Mouse (Mus musculus) CH12.LX (cell line): Measurements from ENCODE around the gene Slco2b1. TPM values are rescaled to one million over a fixed set of nuclear protein-coding genes. Genes with fewer than 3 reads are reported as not detected.
A peak's percentile ranks its signal among the peaks of the same experiment; 100 is the strongest.

ENCODE experiments used
- DNase-seq: peaks from one replicate; pipeline ENCODE4 v3.0.0-alpha.2; 2013; ENCODE audit errors: extremely low read depth
- H3K27ac ChIP-seq: 2 replicates; pipeline ENCODE4 v1.5.1; 2012; ENCODE audit warnings: low read depth, mild to moderate bottlenecking, control low read depth, moderate library complexity; ENCODE audit not compliant: insufficient read depth
- H3K27me3 ChIP-seq: replicated peaks from 2 replicates; pipeline ENCODE3; 2012; ENCODE audit warnings: inconsistent platforms
- H3K36me3 ChIP-seq, 2 experiments: replicated peaks in 1 of 2; 2 replicates each; pipeline versions ENCODE3 to v1.6.1; 2012; ENCODE audit warnings: inconsistent platforms in 1 of 2, low read length in 1 of 2, mild to moderate bottlenecking in 1 of 2, mixed read lengths in 1 of 2, moderate library complexity in 1 of 2; ENCODE audit not compliant: control insufficient read depth in 1 of 2, insufficient read depth in 1 of 2
- H3K4me1 ChIP-seq, 2 experiments: 2 replicates each; pipeline ENCODE4 v1.6.1; 2012; ENCODE audit warnings: inconsistent platforms in 1 of 2, moderate library complexity in 1 of 2; ENCODE audit not compliant: insufficient read depth in 2 of 2, control insufficient read depth in 1 of 2
- H3K4me2 ChIP-seq: 2 replicates; pipeline ENCODE4 v1.6.1; 2012; ENCODE audit warnings: low read depth, mild to moderate bottlenecking, control low read depth; ENCODE audit not compliant: poor library complexity, insufficient read depth, severe bottlenecking
- H3K4me3 ChIP-seq, 3 experiments: fragments of 150-350 bp in 1 of 3; sonication (generic) in 1 of 3; replicated peaks in 1 of 3; 2 replicates each; pipeline versions ENCODE3 to v1.5.1; 2011 to 2012; ENCODE audit warnings: low read depth in 2 of 3, low read length in 2 of 3, mild to moderate bottlenecking in 2 of 3, moderate library complexity in 2 of 3, control low read depth in 1 of 3, improper control_type of control experiment in 1 of 3, inconsistent platforms in 1 of 3, mixed read lengths in 1 of 3; ENCODE audit not compliant: poor library complexity in 1 of 3
- H3K79me2 ChIP-seq: replicated peaks from 2 replicates; pipeline ENCODE4 v1.6.1; 2012; ENCODE audit warnings: mild to moderate bottlenecking, moderate library complexity; ENCODE audit not compliant: control insufficient read depth, poor library complexity, insufficient read depth, severe bottlenecking; ENCODE audit errors: extremely low read depth
- H3K9ac ChIP-seq: 2 replicates; pipeline ENCODE4 v1.6.1; 2012; ENCODE audit warnings: low read depth, mild to moderate bottlenecking, control low read depth, moderate library complexity; ENCODE audit not compliant: insufficient read depth
- H3K9me3 ChIP-seq: replicated peaks from 2 replicates; pipeline ENCODE3; 2012; ENCODE audit warnings: low read length, inconsistent platforms, mixed read lengths
- BHLHE40 ChIP-seq: IDR thresholded peaks from 2 replicates; pipeline ENCODE4 v1.6.1; 2011; ENCODE audit warnings: mild to moderate bottlenecking, low read depth, low read length, improper control_type of control experiment
- CHD1 ChIP-seq: IDR thresholded peaks from 2 replicates; pipeline ENCODE4 v1.6.1; 2012; ENCODE audit warnings: low read depth, low read length, improper control_type of control experiment, inconsistent platforms
- CHD2 ChIP-seq: IDR thresholded peaks from 2 replicates; pipeline ENCODE4 v1.6.1; 2011; ENCODE audit warnings: low read length, improper control_type of control experiment
- E2F4 ChIP-seq: IDR thresholded peaks from 2 replicates; pipeline ENCODE4 v1.6.1; 2011; ENCODE audit warnings: low read depth, low read length, improper control_type of control experiment; ENCODE audit not compliant: insufficient replicate concordance
- ELF1 ChIP-seq: IDR thresholded peaks from 2 replicates; pipeline ENCODE4 v1.6.1; 2014; ENCODE audit warnings: low read depth, mild to moderate bottlenecking, inconsistent platforms, low read length, improper control_type of control experiment
- ETS1 ChIP-seq: conservative IDR thresholded peaks from 2 replicates; pipeline ENCODE4 v1.6.1; 2012; ENCODE audit warnings: low read depth, mild to moderate bottlenecking, inconsistent platforms, low read length, improper control_type of control experiment, moderate library complexity
- GABPA ChIP-seq: IDR thresholded peaks from 2 replicates; pipeline ENCODE4 v1.6.1; 2012; ENCODE audit warnings: low read depth, low read length, improper control_type of control experiment, inconsistent platforms; ENCODE audit not compliant: insufficient replicate concordance
- IRF4 ChIP-seq: IDR thresholded peaks from 2 replicates; pipeline ENCODE4 v1.6.1; 2014; ENCODE audit warnings: low read depth, mild to moderate bottlenecking, inconsistent platforms, low read length, improper control_type of control experiment
- MEF2A ChIP-seq: IDR thresholded peaks from 2 replicates; pipeline ENCODE4 v1.6.1; 2014; ENCODE audit warnings: low read depth, mild to moderate bottlenecking, inconsistent platforms, low read length, improper control_type of control experiment, borderline replicate concordance
- MYC ChIP-seq: IDR thresholded peaks from 2 replicates; pipeline ENCODE4 v1.6.1; 2011; ENCODE audit warnings: low read depth, mild to moderate bottlenecking, improper control_type of control experiment, low read length
- PAX5 ChIP-seq: IDR thresholded peaks from 2 replicates; pipeline ENCODE4 v1.6.1; 2012; ENCODE audit warnings: low read length, inconsistent platforms, mixed read lengths
- RCOR1 ChIP-seq: conservative IDR thresholded peaks from 2 replicates; pipeline ENCODE4 v1.6.1; 2012; ENCODE audit warnings: low read depth, mild to moderate bottlenecking, inconsistent platforms, low read length, improper control_type of control experiment
- TCF12 ChIP-seq: IDR thresholded peaks from 2 replicates; pipeline ENCODE4 v1.6.1; 2014; ENCODE audit warnings: low read depth, mild to moderate bottlenecking, inconsistent platforms, low read length, improper control_type of control experiment
- UBTF ChIP-seq: IDR thresholded peaks from 2 replicates; pipeline ENCODE4 v1.6.1; 2012; ENCODE audit warnings: low read depth, mild to moderate bottlenecking, inconsistent platforms, low read length, improper control_type of control experiment, moderate library complexity
- USF1 ChIP-seq: IDR thresholded peaks from 2 replicates; pipeline ENCODE4 v1.6.1; 2014; ENCODE audit warnings: low read depth, mild to moderate bottlenecking, inconsistent platforms, low read length, improper control_type of control experiment
- USF2 ChIP-seq: conservative IDR thresholded peaks from 2 replicates; pipeline ENCODE4 v1.6.1; 2011; ENCODE audit warnings: low read depth, low read length, improper control_type of control experiment
- dilution Hi-C: fragments of 300-500 bp; cut with MboI; formaldehyde crosslinking; loops from 2 replicates; pipeline ENCODE4 v1.14.3; 2020; ENCODE audit warnings: low sequenced_read_pairs; ENCODE audit not compliant: extremely low pct_unique_long_range_greater_than_20kb, extremely low pct_ligation_motif_present
- in situ Hi-C: fragments of 300-500 bp; cut with MboI; formaldehyde crosslinking; loops from 3 replicates; pipeline ENCODE4 v1.14.3; 2019; ENCODE audit warnings: low sequenced_read_pairs, low pct_ligation_motif_present, low pct_unique_long_range_greater_than_20kb, mixed read lengths
- polyA plus RNA-seq: library from polyadenylated mRNA; unstranded; fragments of >175 nt; gene quantifications from 2 replicates; pipeline ENCODE4 v1.2.1, GENCODE M21; 2012; ENCODE audit warnings: low read depth; ENCODE audit not compliant: insufficient read length
- total RNA-seq, 2 experiments: library from RNA; depleted of rRNA; stranded (reverse); fragments of 300-350 nt in 1 of 2; fragments of >200 nt in 1 of 2; gene quantifications; 2 replicates each; pipeline ENCODE4 v1.2.3; 2012 to 2014

Slco2b1 gene
- total and polyA plus RNA-seq, 3 experiments: 0.08 to 0.11 TPM; not detected in 1

- DNase-seq: no peak
- Histone ChIP-seq H3K27ac (no peak overlapping the region), H3K4me1 (peaks cover 22 to 41% of the 10 kb centered on the region in 2 experiments), H3K4me2 (no peak overlapping the region), H3K9ac (no peak overlapping the region), H3K36me3 (no peaks in the 10 kb centered on the region), H3K4me3 (no peak overlapping the region), H3K79me2 (no peaks in the 10 kb centered on the region), H3K27me3 (peaks cover 2% of the 10 kb centered on the region), H3K9me3 (no peaks in the 10 kb centered on the region)
- in situ Hi-C loops: no loop called here
- no peak for TF ChIP-seq UBTF
- no peak for TF ChIP-seq USF1
- no peak for TF ChIP-seq GABPA
- TF ChIP-seq CHD1: no peak
- no peak for TF ChIP-seq PAX5
- TF ChIP-seq MEF2A: no peak
- TF ChIP-seq IRF4: no peak
- TF ChIP-seq ELF1: no peak
- TF ChIP-seq USF2: no peak
- TF ChIP-seq CHD2: no peak
- dilution Hi-C loops: no loop called here
Measured at GRCm38 (mm10) chr7:99667096-99667495, 44.0 kb downstream of the Slco2b1 start.

GRCm38 (mm10) chr7:99665731-99666452, 45.2 kb downstream of the Slco2b1 start:
- in situ Hi-C loops: no loop called here
- H3K4me2 ChIP-seq: no peak overlapping the region
- no peaks in the 10 kb centered on the region for H3K79me2 ChIP-seq
- no peak overlapping the region for H3K27ac ChIP-seq
- H3K9ac ChIP-seq: no peak overlapping the region
- no peak overlapping the region for H3K4me3 ChIP-seq
- peaks cover 19 to 41% of the 10 kb centered on the region in 2 experiments for H3K4me1 ChIP-seq
- H3K36me3 ChIP-seq: no peaks in the 10 kb centered on the region
- H3K9me3 ChIP-seq: no peaks in the 10 kb centered on the region
- dilution Hi-C loops: no loop called here
- TF ChIP-seq E2F4 (no peak), IRF4 (0 out of 2 replicates have a peak, but pooled peaks have one; percentile 18), BHLHE40 (peak; percentile 29; the same call in 1 of the 2 replicates), RCOR1 (no peak), ETS1 (no peak), USF2 (no peak), MYC (0 out of 2 replicates have a peak, but pooled peaks have one; percentile 9), TCF12 (0 out of 2 replicates have a peak, but pooled peaks have one; percentile 43)
- TF ChIP-seq, all 38 proteins: peak for 4
- peak; percentile 51 for DNase-seq
- H3K27me3 ChIP-seq: peaks cover 2% of the 10 kb centered on the region
